Mouse (Mus musculus): ENCODE measurements around the gene Gpc1. TPM values are rescaled to one million over a fixed set of nuclear protein-coding genes. Genes with fewer than 3 reads are reported as not detected.

Gpc1 gene
- total RNA-seq, 2 experiments from 2014 or later = 366 to 368 TPM

- intact Hi-C loops (cut with DNase I) = no loop called here
- DNase-seq (ENCODE audit: low spot score) = no peak
Observed at GRCm38 (mm10) chr1:92875360-92876111, 44.1 kb downstream of the Gpc1 start.

- intact Hi-C loops (cut with DNase I) = no loop called here
- DNase-seq (ENCODE audit: low spot score) = no peak
Observed at GRCm38 (mm10) chr1:92877431-92877978, 46.1 kb downstream of the Gpc1 start.

DNA sequence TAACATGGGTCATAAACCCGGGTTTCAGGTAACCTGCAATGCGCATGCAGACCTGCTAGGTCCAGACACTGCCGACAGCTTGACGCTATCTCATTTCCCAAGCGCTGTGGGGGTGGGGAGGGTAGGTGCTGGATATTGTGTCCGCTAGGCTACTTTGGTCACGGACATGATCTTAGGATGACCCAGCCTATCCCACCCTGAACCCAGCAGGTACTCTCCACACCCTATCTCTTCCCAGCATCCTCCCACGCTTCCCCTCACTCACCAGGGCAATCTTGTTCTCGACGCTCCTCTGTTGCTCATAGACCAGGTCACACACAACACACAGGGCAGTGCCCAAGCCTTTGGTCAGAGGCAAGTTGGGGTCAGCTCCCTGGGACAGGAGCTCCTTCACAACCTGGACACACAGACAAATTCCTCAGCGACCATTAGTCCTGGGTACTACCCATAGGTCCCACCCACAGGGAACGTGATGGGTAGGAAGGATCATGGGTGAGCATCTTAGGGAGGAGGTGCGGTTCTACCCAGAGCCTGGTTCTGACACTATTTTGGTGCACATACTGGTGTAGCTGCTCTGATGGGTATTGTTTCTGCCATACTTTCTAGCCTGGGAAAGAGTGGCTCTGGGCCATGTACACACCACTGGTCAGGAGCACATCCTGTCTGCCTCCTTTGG lies 46.8 kb downstream of the Gpc1 start:
- DNase-seq (ENCODE audit: low spot score) = no peak
- intact Hi-C loops (cut with DNase I) = no loop called here

DNA sequence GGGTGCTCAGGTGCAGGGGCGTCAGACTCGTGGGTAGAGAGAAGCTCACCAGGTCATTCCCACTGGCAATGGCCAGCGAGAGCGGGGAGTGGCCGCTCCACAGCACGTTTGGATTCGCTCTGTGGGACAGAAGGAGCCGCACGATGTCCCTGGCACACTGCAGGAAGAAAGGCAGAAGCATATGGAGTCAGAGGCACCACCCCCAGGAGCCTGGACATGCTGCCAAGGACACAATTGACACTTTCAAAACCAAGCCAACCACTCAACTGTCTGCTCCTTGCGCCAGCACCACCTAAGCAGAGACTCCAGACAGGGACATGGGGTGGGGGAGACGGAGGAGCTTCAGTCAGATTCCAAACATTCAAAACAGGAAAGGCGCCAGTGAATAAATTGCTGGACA lies 47.8 kb downstream of the Gpc1 start:
- intact Hi-C loops (cut with DNase I) = no loop called here
- DNase-seq (ENCODE audit: low spot score) = no peak

DNA sequence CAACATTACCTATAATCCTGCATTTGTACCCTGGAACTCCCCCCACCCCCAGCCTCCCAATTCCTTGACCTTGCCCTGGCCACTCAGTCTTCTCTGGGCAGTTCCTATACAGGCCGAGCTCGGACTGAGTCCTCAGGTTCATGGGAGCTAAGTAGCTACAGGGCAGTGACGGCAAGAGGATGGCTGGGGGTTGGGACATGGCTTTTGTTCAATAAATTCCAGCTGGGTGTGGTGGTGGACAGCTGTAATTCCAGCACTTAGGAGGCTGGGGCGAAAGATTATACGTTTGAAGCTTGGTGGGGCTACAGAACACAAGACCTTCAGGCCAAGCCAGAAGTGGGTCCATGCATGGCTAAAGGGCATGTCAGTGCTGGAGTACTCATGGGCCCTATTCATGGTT lies 48.7 kb downstream of the Gpc1 start:
- intact Hi-C loops (cut with DNase I) = no loop called here
- no peak for DNase-seq (ENCODE audit: low spot score)

GRCm38 (mm10) chr1:92881982-92882381 lies 50.5 kb downstream of the Gpc1 start:
- intact Hi-C loops (cut with DNase I) = no loop called here

DNA sequence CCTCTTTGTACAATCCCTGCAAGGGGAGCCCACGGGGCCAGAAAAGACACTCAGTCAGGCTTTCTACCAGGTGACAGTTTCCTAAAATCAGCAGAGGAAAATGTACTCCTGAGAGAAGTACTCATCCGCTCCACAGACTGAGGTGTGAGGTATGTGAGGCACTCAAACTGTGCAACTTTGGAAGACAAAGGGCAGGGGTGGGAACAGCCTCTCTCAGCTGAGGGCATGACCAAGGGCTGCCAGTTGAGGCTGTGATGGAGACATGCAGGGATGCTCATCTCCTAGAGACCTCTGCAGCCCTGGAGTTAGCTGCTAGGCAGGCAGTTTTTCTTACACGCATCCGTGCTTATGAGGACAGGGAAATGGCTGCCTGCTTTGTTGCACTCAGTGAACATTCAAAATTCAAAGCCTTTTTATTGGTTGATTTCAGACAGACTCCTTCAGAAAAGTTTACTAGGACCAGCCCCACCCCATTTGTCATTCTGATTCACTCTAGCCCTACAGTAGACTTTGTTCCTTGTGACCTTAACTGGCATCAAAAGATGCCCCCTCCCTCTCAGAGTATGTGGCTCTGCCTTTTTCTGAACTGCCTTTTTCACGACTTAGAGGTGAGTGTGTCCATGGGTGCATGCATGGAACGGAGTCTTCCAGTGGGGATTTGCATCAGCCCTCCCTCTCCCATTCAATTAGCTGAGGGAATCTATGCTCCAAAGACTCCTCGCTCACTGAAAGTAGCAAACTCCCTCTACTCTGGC lies 57.6 kb downstream of the Gpc1 start:
- no peak for DNase-seq (ENCODE audit: low spot score)
- intact Hi-C loops (cut with DNase I) = no loop called here

More at GRCm38 (mm10) chr1:92881982-92882381, 50.5 kb downstream of the Gpc1 start:
- DNase-seq (ENCODE audit: low spot score) = no peak

DNA sequence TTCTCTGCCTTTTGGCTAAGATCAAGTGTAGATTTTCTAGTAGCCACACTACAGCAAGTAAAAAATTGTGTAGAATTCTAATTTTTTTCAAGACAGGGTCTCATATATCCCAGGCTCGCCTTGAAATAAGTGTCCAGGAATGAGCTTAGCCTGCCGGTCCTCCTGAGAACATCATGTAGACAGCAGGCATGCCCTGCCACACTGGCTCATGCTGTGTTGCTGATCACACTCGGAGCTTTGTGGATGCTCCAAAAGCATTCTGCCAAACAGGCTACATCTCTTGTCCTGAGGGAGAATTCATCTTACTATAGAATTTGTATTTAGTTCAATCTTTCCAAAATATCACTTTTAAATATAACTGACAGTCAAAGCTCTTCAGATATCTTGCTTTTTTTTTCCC lies 61.3 kb downstream of the Gpc1 start:
- no peak for DNase-seq (ENCODE audit: low spot score)

GRCm38 (mm10) chr1:92893896-92894295 lies 62.5 kb downstream of the Gpc1 start:
- DNase-seq (ENCODE audit: low spot score) = no peak
- intact Hi-C loops (cut with DNase I) = loop anchor here (5.0 to 10.0 kb wide), 2 partner anchors 197 to 239 kb away; no protein-coding TSS in a partner anchor

More for the DNA sequence above, 61.3 kb downstream of the Gpc1 start:
- intact Hi-C loops (cut with DNase I) = loop anchor here (5.0 to 10.0 kb wide), 2 partner anchors 195 to 238 kb away; no protein-coding TSS in a partner anchor

DNA sequence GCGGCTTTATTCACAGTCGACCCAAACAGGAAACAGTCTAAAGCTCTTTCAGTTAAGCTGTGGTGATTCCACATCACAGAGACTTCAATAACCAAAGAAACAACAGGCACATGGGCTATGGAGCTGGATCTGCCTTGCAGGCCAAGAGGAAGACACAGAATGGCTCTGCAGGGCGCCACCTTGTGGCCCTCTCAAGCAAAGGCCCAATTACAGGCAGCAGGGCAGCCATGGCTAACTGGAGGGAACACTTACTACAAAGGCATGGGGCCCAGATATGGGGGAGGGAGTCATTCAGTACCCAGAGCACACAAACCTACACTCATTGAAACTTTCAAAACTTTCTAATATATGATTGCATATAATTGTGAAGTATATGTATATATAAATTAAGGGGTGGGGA lies 63.6 kb downstream of the Gpc1 start:
- peak; percentile 33 for DNase-seq (ENCODE audit: low spot score)

DNA sequence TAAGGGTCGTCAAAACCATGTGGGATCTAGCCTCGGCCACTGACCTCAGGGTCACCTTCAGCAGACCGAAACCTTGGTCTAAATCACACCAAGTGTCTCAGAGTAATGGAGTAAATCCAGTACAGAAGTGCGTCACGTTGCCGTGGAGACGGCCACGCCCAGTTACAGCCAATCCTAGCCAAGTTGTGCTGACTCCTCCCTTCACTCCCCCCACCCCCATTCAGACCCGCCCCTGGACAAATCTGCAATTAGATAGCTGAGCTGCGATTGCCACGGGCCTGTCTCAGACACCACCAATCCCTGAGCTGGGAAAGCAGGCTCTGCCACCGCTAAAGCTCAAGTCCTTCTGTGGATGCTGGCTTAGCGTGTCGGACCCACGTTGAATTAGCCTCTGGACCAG lies 71.3 kb downstream of the Gpc1 start, which contains the start of gene Ankmy1:
Ankmy1 (minus strand) TSS at position 121 of the 400 bp plus-strand sequence.
- no peak for DNase-seq (ENCODE audit: low spot score)
- intact Hi-C loops (cut with DNase I) = loop anchor here (5.0 kb wide), 1 partner anchor 210 kb away; no protein-coding TSS in a partner anchor

More for the DNA sequence above, 63.6 kb downstream of the Gpc1 start:
- intact Hi-C loops (cut with DNase I) = loop anchor here (5.0 to 10.0 kb wide), 2 partner anchors 58 to 240 kb away; no protein-coding TSS in a partner anchor

DNA sequence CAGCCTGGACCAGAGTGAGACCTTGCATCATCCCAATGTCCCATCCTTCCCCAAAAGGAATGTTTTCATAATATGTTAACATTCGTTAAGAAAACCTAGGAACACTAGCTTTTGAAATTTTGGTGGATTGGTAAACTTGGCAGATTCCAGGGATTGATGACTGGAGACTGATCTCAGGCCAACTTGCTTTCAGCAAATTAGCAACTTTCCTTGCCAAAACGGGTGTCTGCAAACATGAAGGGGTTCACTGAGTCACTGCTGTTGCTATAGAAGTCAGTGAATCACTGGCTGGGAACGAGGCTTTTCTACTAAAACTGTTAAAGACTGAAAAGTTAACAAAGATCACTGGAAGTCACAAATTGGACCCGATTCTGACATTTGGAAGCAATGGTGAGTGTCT lies 72.2 kb downstream of the Gpc1 start:
- intact Hi-C loops (cut with DNase I) = loop anchor here (5.0 kb wide), 1 partner anchor 211 kb away; no protein-coding TSS in a partner anchor
- no peak for DNase-seq (ENCODE audit: low spot score)

DNA sequence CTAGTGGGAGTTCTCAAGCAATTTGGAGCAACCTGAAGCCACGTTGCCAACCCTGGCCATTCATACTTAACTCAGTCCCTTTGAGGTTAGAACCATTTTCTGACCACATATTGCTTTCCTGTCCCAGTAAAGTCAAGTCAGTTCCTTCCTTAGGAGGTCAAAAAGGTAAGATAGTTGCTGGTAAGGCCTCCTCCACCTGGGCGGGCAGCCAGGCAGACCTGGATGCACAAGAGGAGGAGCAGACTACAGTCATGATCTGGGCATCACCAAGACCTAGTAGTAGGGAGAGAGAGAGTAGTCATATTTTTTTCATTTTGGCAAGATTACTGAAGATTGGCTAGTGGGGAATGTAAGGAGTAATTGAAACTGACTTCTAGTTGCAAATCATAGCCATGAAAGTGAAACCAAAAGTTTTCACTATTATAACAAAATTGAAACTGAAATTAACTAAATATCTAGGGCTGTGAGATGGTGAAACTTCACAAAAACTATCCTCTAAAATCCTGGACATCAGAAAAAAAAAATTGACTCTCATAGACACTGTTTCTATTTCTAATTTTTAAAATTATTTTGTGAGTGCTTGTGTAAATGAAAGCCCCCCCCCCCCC lies 74.4 kb downstream of the Gpc1 start:
- intact Hi-C loops (cut with DNase I) = no loop called here
- no peak for DNase-seq (ENCODE audit: low spot score)

GRCm38 (mm10) chr1:92906779-92907631 lies 75.6 kb downstream of the Gpc1 start, which contains the start of gene Dusp28:
TSS of gene Dusp28 (plus strand) at chr1:92906981.
- DNase-seq (ENCODE audit: low spot score) = peak; percentile 81
- intact Hi-C loops (cut with DNase I) = no loop called here

DNA sequence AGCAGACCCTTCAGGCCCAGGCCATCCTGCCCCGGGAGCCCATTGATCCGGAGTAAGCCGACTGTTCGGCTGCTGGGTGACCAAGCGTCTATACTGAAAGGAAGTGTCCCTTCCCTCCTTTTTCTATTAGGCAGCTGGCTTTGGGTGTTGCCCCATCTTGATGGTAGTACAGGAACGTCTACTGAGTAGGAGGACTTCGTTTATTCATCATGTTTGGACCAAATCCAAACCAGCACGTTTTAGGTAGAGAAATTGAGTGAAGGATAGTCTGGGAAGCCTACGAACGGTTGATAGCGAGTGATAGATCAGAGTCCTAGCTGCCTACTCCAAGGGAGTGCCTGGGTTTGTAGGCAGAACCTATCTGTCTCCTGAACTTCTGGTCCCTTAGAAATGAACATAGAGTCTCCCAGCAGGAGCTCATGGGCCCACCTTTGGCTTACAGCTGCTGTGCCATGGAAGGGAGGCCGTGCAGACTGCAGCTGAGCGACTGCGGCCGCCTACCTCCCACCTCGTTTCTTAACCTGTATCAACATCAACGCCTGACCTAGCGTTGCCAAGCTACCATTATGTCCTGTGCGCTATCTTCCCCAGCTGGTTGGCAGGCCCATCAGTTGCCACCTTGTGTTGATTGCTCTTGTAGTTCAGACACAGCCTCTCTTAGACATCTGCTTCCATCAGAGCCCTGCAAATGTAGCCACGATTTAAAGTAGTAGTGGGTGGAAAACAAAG lies 76.4 kb downstream of the Gpc1 start:
- intact Hi-C loops (cut with DNase I) = no loop called here

GRCm38 (mm10) chr1:92908664-92909063 lies 77.2 kb downstream of the Gpc1 start:
- DNase-seq (ENCODE audit: low spot score) = no peak
- intact Hi-C loops (cut with DNase I) = no loop called here

More for the DNA sequence above, 76.4 kb downstream of the Gpc1 start:
- DNase-seq (ENCODE audit: low spot score) = no peak

DNA sequence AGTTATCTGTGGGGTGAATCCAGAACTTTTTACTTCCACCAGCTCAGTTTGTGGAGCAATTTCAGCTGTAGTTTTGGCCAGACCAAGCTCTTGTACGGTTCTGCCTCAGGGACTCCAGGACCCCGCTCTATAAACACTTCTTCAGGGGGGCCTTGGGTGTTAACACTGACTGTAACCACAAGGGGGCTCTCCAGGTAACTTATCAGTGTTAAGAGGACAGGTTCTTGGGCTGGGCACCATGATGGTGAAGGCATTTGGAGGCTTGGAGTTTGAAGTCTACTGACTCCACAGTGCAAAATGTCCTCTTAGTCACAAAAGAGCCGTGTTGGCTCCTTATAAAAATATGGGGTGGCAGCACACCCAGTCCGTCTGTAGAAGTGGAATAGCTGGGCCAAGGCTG lies 77.6 kb downstream of the Gpc1 start:
- DNase-seq (ENCODE audit: low spot score) = no peak
- intact Hi-C loops (cut with DNase I) = no loop called here

Data from heart, postnatal 25 days (tissue).